Mouse (Mus musculus): Measurements from ENCODE around the gene Pcbp4. TPM values are rescaled to one million over a fixed set of nuclear protein-coding genes. Genes with fewer than 3 reads are reported as not detected.

Gene Pcbp4
- polyA plus RNA-seq, 1 experiment, result 19.2 TPM

- peak overlapping the region; percentile 42 for H3K4me3 ChIP-seq (replicated peaks; ENCODE audit: control insufficient read depth, low read depth, low read length)
- WGBS, result under 1% methylated on average over 23 of the region's 23 CpGs
- TF ChIP-seq POLR2A (IDR thresholded peaks at IDR 0.05; ENCODE audit: borderline replicate concordance, control insufficient read depth, low read depth, low read length) (no peak), CTCF (IDR thresholded peaks at IDR 0.05; ENCODE audit: control insufficient read depth, insufficient read depth, low read length) (peak; percentile 72)
- H3K27ac ChIP-seq (ENCODE audit: control insufficient read depth, insufficient read depth, low read depth, low read length, poor library complexity), result no peak overlapping the region
- H3K4me1 ChIP-seq (ENCODE audit: control insufficient read depth, insufficient read depth, low read length), result peaks cover 3% of the 10 kb centered on the region; the same call in 1 of the 2 replicates
Measured at GRCm38 (mm10) chr9:106448498-106449031, 4.5 kb upstream of the Pcbp4 start.

- TF ChIP-seq CTCF (IDR thresholded peaks at IDR 0.05; ENCODE audit: control insufficient read depth, insufficient read depth, low read length) (no peak), POLR2A (IDR thresholded peaks at IDR 0.05; ENCODE audit: borderline replicate concordance, control insufficient read depth, low read depth, low read length) (no peak)
- Histone ChIP-seq H3K4me1 (ENCODE audit: control insufficient read depth, insufficient read depth, low read length) (peaks cover 3% of the 10 kb centered on the region; the same call in 1 of the 2 replicates), H3K4me3 (replicated peaks; ENCODE audit: control insufficient read depth, low read depth, low read length) (no peak overlapping the region), H3K27ac (ENCODE audit: control insufficient read depth, insufficient read depth, low read depth, low read length, poor library complexity) (no peak overlapping the region)
- WGBS, result 91% methylated on average over 8 of the region's 8 CpGs
Measured at GRCm38 (mm10) chr9:106449947-106450346, 3.1 kb upstream of the Pcbp4 start.

GRCm38 (mm10) chr9:106450661-106451060, 2.4 kb upstream of the Pcbp4 start:
- no peak overlapping the region for H3K4me3 ChIP-seq (replicated peaks; ENCODE audit: control insufficient read depth, low read depth, low read length)
- H3K4me1 ChIP-seq (ENCODE audit: control insufficient read depth, insufficient read depth, low read length), result peaks cover 3% of the 10 kb centered on the region; the same call in 1 of the 2 replicates
- TF ChIP-seq CTCF (IDR thresholded peaks at IDR 0.05; ENCODE audit: control insufficient read depth, insufficient read depth, low read length) (no peak), POLR2A (IDR thresholded peaks at IDR 0.05; ENCODE audit: borderline replicate concordance, control insufficient read depth, low read depth, low read length) (no peak)
- WGBS, result 71% methylated on average over 9 of the region's 9 CpGs
- no peak overlapping the region for H3K27ac ChIP-seq (ENCODE audit: control insufficient read depth, insufficient read depth, low read depth, low read length, poor library complexity)

- WGBS, result 85% methylated on average over 11 of the region's 11 CpGs
- no peak overlapping the region for H3K27ac ChIP-seq (ENCODE audit: control insufficient read depth, insufficient read depth, low read depth, low read length, poor library complexity)
- no peak overlapping the region for H3K4me3 ChIP-seq (replicated peaks; ENCODE audit: control insufficient read depth, low read depth, low read length)
- H3K4me1 ChIP-seq (ENCODE audit: control insufficient read depth, insufficient read depth, low read length), result peaks cover 3% of the 10 kb centered on the region; the same call in 1 of the 2 replicates
- TF ChIP-seq CTCF (IDR thresholded peaks at IDR 0.05; ENCODE audit: control insufficient read depth, insufficient read depth, low read length) (no peak), POLR2A (IDR thresholded peaks at IDR 0.05; ENCODE audit: borderline replicate concordance, control insufficient read depth, low read depth, low read length) (no peak)
Measured at GRCm38 (mm10) chr9:106451298-106451697, 1.8 kb upstream of the Pcbp4 start.

- Histone ChIP-seq H3K4me3 (replicated peaks; ENCODE audit: control insufficient read depth, low read depth, low read length) (no peak overlapping the region), H3K4me1 (ENCODE audit: control insufficient read depth, insufficient read depth, low read length) (peaks cover 3% of the 10 kb centered on the region; the same call in 1 of the 2 replicates), H3K27ac (ENCODE audit: control insufficient read depth, insufficient read depth, low read depth, low read length, poor library complexity) (no peak overlapping the region)
- WGBS, result 31% methylated on average over 2 of the region's 2 CpGs
- TF ChIP-seq CTCF (IDR thresholded peaks at IDR 0.05; ENCODE audit: control insufficient read depth, insufficient read depth, low read length) (no peak), POLR2A (IDR thresholded peaks at IDR 0.05; ENCODE audit: borderline replicate concordance, control insufficient read depth, low read depth, low read length) (no peak)
Measured at GRCm38 (mm10) chr9:106451899-106452298, 1.2 kb upstream of the Pcbp4 start.

- no peak overlapping the region for H3K4me3 ChIP-seq (replicated peaks; ENCODE audit: control insufficient read depth, low read depth, low read length)
- WGBS, result 72% methylated on average over 6 of the region's 6 CpGs
- TF ChIP-seq CTCF (IDR thresholded peaks at IDR 0.05; ENCODE audit: control insufficient read depth, insufficient read depth, low read length) (no peak), POLR2A (IDR thresholded peaks at IDR 0.05; ENCODE audit: borderline replicate concordance, control insufficient read depth, low read depth, low read length) (no peak)
- H3K4me1 ChIP-seq (ENCODE audit: control insufficient read depth, insufficient read depth, low read length), result peaks cover 3% of the 10 kb centered on the region; the same call in 1 of the 2 replicates
- no peak overlapping the region for H3K27ac ChIP-seq (ENCODE audit: control insufficient read depth, insufficient read depth, low read depth, low read length, poor library complexity)
Measured at GRCm38 (mm10) chr9:106452351-106452750, 740 bp upstream of the Pcbp4 start.

- H3K4me3 ChIP-seq (replicated peaks; ENCODE audit: control insufficient read depth, low read depth, low read length), result no peak overlapping the region
- H3K4me1 ChIP-seq (ENCODE audit: control insufficient read depth, insufficient read depth, low read length), result peaks cover 3% of the 10 kb centered on the region; the same call in 1 of the 2 replicates
- TF ChIP-seq POLR2A (IDR thresholded peaks at IDR 0.05; ENCODE audit: borderline replicate concordance, control insufficient read depth, low read depth, low read length) (no peak), CTCF (IDR thresholded peaks at IDR 0.05; ENCODE audit: control insufficient read depth, insufficient read depth, low read length) (no peak)
- 62% methylated on average over 7 of the region's 7 CpGs for WGBS
- no peak overlapping the region for H3K27ac ChIP-seq (ENCODE audit: control insufficient read depth, insufficient read depth, low read depth, low read length, poor library complexity)
Measured at GRCm38 (mm10) chr9:106452821-106453220, 270 bp upstream of the Pcbp4 start.

- WGBS, result 26% methylated on average over 20 of the region's 20 CpGs
- no peaks in the 10 kb centered on the region for H3K4me1 ChIP-seq (ENCODE audit: control insufficient read depth, insufficient read depth, low read length)
- H3K4me3 ChIP-seq (replicated peaks; ENCODE audit: control insufficient read depth, low read depth, low read length), result no peak overlapping the region
- H3K27ac ChIP-seq (ENCODE audit: control insufficient read depth, insufficient read depth, low read depth, low read length, poor library complexity), result no peak overlapping the region
- no peak for TF ChIP-seq CTCF (IDR thresholded peaks at IDR 0.05; ENCODE audit: control insufficient read depth, insufficient read depth, low read length)
- TF ChIP-seq POLR2A (IDR thresholded peaks at IDR 0.05; ENCODE audit: borderline replicate concordance, control insufficient read depth, low read depth, low read length), result no peak
Measured at GRCm38 (mm10) chr9:106454071-106454761, 1.1 kb downstream of the Pcbp4 start.
